Mouse (Mus musculus): ENCODE data around the gene Ttc41. TPM values are rescaled to one million over a fixed set of nuclear protein-coding genes. Genes with fewer than 3 reads are reported as not detected.

Gene Ttc41
- polyA plus RNA-seq, 1 experiment from 2014 or later = 0.67 TPM

GRCm38 (mm10) chr10:86778398-86779116 lies 72.9 kb downstream of the Ttc41 start, which contains the start of gene Nt5dc3:
Gene Nt5dc3, plus strand, starts transcription at chr10:86779005.
- Histone ChIP-seq H3K27me3 (replicated peaks; ENCODE audit: insufficient read depth, low read length) (no peaks in the 10 kb centered on the region), H3K4me3 (ENCODE audit: low read depth, low read length) (peak within 1 kb of the TSS; percentile 76), H3K36me3 (ENCODE audit: insufficient read depth, low read length) (no peaks in the 10 kb centered on the region), H3K27ac (ENCODE audit: low read length) (peak within 1 kb of the TSS; percentile 83), H3K9ac (replicated peaks; ENCODE audit: low read depth) (peak within 1 kb of the TSS; percentile 37), H3K4me1 (ENCODE audit: insufficient read depth, low read depth, low read length) (0 out of 2 replicates have a peak, but pooled peaks cover 4% of the 10 kb centered on the region), H3K4me2 (replicated peaks; ENCODE audit: low read depth, low read length) (peak within 1 kb of the TSS; percentile 97), H3K9me3 (ENCODE audit: low read length) (no peaks in the 10 kb centered on the region)
- under 1% methylated on average over 40 of the region's 44 CpGs for WGBS
- TF ChIP-seq EP300 (IDR thresholded peaks at IDR 0.05) (no peak; the same call in none of the 2 replicates), CTCF (IDR thresholded peaks at IDR 0.05) (no peak)
- ATAC-seq (peak; percentile 96), DNase-seq (ENCODE audit: low spot score) (peak; percentile 100)

GRCm38 (mm10) chr10:86779117-86779755 lies 73.6 kb downstream of the Ttc41 start:
- H3K27ac ChIP-seq (ENCODE audit: low read length) = peak overlapping the region; percentile 83
- DNase-seq (ENCODE audit: low spot score) = peak; percentile 60
- H3K4me3 ChIP-seq (ENCODE audit: low read depth, low read length) = peak overlapping the region; percentile 76
- H3K27me3 ChIP-seq (replicated peaks; ENCODE audit: insufficient read depth, low read length) = no peaks in the 10 kb centered on the region
- H3K36me3 ChIP-seq (ENCODE audit: insufficient read depth, low read length) = no peaks in the 10 kb centered on the region
- ATAC-seq = no peak
- H3K9ac ChIP-seq (replicated peaks; ENCODE audit: low read depth) = peak overlapping the region; percentile 37
- no peaks in the 10 kb centered on the region for H3K9me3 ChIP-seq (ENCODE audit: low read length)
- TF ChIP-seq CTCF (IDR thresholded peaks at IDR 0.05) = peak; percentile 42
- TF ChIP-seq EP300 (IDR thresholded peaks at IDR 0.05) = no peak
- H3K4me2 ChIP-seq (replicated peaks; ENCODE audit: low read depth, low read length) = peak overlapping the region; percentile 97
- whole genome bisulfite sequencing = 2% methylated on average over 56 of the region's 58 CpGs
- H3K4me1 ChIP-seq (ENCODE audit: insufficient read depth, low read depth, low read length) = 0 out of 2 replicates have a peak, but pooled peaks cover 4% of the 10 kb centered on the region

DNA sequence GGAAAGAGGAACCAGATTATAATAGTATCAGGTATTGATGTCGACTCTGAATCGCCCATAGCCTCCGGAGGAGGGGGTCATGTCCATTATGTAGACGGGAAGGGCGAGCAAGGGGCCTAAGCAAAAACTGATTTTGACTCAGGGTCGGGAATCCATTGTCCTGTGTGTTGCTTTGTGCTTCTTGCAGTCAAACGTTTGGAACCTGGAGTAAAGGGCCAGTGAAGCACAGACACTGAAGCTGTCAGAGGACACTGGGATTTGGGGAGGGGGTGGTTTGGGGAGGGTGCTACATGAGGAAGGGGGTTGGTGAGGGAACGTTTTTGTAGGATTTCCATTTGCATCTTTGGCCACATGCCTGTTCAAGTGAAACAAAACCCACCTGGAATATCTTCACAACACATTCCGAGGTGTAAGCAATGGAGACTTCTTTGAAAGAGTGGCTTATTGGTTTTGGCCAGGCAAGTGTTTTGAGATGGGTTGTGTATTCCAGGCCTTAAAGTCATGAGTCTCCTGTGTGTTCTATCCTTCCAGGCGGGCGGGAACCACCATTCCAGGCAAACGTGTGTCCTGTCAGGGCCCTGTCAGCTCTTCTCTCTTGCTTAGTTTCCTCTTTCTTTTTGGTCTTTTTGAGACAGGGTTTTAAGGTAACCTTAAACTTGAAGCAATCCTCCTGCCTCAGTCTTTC lies 74.3 kb downstream of the Ttc41 start:
- WGBS = 20% methylated on average over 12 of the region's 12 CpGs
- Histone ChIP-seq H3K4me3 (ENCODE audit: low read depth, low read length) (peak overlapping the region; percentile 76), H3K27ac (ENCODE audit: low read length) (no peak overlapping the region), H3K4me2 (replicated peaks; ENCODE audit: low read depth, low read length) (peak overlapping the region; percentile 97), H3K9ac (replicated peaks; ENCODE audit: low read depth) (peak overlapping the region; percentile 37), H3K4me1 (ENCODE audit: insufficient read depth, low read depth, low read length) (0 out of 2 replicates have a peak, but pooled peaks cover 4% of the 10 kb centered on the region), H3K27me3 (replicated peaks; ENCODE audit: insufficient read depth, low read length) (no peaks in the 10 kb centered on the region), H3K9me3 (ENCODE audit: low read length) (no peaks in the 10 kb centered on the region), H3K36me3 (ENCODE audit: insufficient read depth, low read length) (no peaks in the 10 kb centered on the region)
- no peak for ATAC-seq
- TF ChIP-seq EP300 (IDR thresholded peaks at IDR 0.05) (no peak), CTCF (IDR thresholded peaks at IDR 0.05) (no peak)
- no peak for DNase-seq (ENCODE audit: low spot score)

- TF ChIP-seq CTCF (IDR thresholded peaks at IDR 0.05) = no peak
- no peak for TF ChIP-seq EP300 (IDR thresholded peaks at IDR 0.05)
- Histone ChIP-seq H3K27ac (ENCODE audit: low read length) (no peak overlapping the region), H3K9ac (replicated peaks; ENCODE audit: low read depth) (no peak overlapping the region), H3K9me3 (ENCODE audit: low read length) (no peaks in the 10 kb centered on the region), H3K4me1 (ENCODE audit: insufficient read depth, low read depth, low read length) (0 out of 2 replicates have a peak, but pooled peaks cover 4% of the 10 kb centered on the region), H3K27me3 (replicated peaks; ENCODE audit: insufficient read depth, low read length) (no peaks in the 10 kb centered on the region), H3K4me3 (ENCODE audit: low read depth, low read length) (no peak overlapping the region), H3K36me3 (ENCODE audit: insufficient read depth, low read length) (no peaks in the 10 kb centered on the region), H3K4me2 (replicated peaks; ENCODE audit: low read depth, low read length) (no peak overlapping the region)
- ATAC-seq (no peak), DNase-seq (ENCODE audit: low spot score) (no peak)
- 51% methylated on average over 5 of the region's 5 CpGs for WGBS
These were observed 76.0 kb downstream of the Ttc41 start for GRCm38 (mm10) chr10:86781641-86782040.

DNA sequence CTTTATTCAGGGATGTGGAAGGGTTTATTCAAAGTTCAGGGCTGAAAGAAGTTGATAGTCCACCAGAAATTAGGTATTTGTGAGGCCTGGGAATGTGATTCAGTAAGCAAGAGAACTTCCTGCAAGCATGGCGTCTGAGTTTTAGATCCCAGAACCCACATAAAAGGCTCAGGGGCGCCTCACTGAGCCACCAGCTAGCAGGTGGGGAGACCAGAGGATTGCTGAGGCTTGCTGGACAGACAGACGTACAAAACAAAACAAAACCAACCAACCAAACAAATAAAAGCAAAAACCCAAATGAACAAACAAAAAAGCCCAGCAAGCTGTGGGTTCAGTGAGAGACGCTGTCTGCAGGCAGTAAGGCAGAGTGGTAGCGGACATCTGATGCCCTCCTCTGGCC lies 77.0 kb downstream of the Ttc41 start:
- Histone ChIP-seq H3K4me1 (ENCODE audit: insufficient read depth, low read depth, low read length) (0 out of 2 replicates have a peak, but pooled peaks cover 4% of the 10 kb centered on the region), H3K4me3 (ENCODE audit: low read depth, low read length) (no peak overlapping the region), H3K9ac (replicated peaks; ENCODE audit: low read depth) (no peak overlapping the region), H3K27ac (ENCODE audit: low read length) (no peak overlapping the region), H3K27me3 (replicated peaks; ENCODE audit: insufficient read depth, low read length) (no peaks in the 10 kb centered on the region), H3K36me3 (ENCODE audit: insufficient read depth, low read length) (no peaks in the 10 kb centered on the region), H3K4me2 (replicated peaks; ENCODE audit: low read depth, low read length) (no peak overlapping the region), H3K9me3 (ENCODE audit: low read length) (no peaks in the 10 kb centered on the region)
- ATAC-seq (no peak), DNase-seq (ENCODE audit: low spot score) (no peak)
- TF ChIP-seq CTCF (IDR thresholded peaks at IDR 0.05) = no peak
- no peak for TF ChIP-seq EP300 (IDR thresholded peaks at IDR 0.05)
- 73% methylated on average over 5 of the region's 5 CpGs for WGBS

DNA sequence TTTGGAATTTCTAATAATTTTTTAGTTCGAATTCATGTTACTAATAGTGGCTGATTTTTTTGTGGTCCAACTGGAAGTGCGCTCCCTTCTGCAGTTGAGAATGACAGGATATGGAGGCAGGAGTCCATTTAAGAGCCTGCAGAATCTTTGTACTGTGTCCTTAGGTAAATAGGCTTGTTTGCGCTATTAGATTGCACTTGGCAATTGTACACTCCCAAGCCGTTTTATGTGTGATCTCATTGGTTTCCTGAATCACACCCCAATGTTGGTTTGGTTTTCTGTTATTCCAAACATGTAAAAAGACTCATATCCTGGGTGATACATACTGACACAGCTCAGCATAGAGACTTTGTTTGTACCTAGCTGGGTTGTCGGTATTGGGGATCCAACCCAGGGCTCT lies 78.0 kb downstream of the Ttc41 start:
- 63% methylated on average over 5 of the region's 5 CpGs for WGBS
- DNase-seq (ENCODE audit: low spot score) = no peak
- Histone ChIP-seq H3K9ac (replicated peaks; ENCODE audit: low read depth) (no peak overlapping the region), H3K36me3 (ENCODE audit: insufficient read depth, low read length) (no peaks in the 10 kb centered on the region), H3K4me2 (replicated peaks; ENCODE audit: low read depth, low read length) (no peak overlapping the region), H3K9me3 (ENCODE audit: low read length) (no peaks in the 10 kb centered on the region), H3K27ac (ENCODE audit: low read length) (no peak overlapping the region), H3K4me1 (ENCODE audit: insufficient read depth, low read depth, low read length) (0 out of 2 replicates have a peak, but pooled peaks cover 7% of the 10 kb centered on the region), H3K4me3 (ENCODE audit: low read depth, low read length) (no peak overlapping the region), H3K27me3 (replicated peaks; ENCODE audit: insufficient read depth, low read length) (no peaks in the 10 kb centered on the region)
- TF ChIP-seq EP300 (IDR thresholded peaks at IDR 0.05) (no peak), CTCF (IDR thresholded peaks at IDR 0.05) (no peak)
- ATAC-seq = no peak

Measured in lung, postnatal 0 days (tissue).